Mouse (Mus musculus) ES-E14 (cell line): ENCODE measurements around the gene Ccdc183.

Source experiments
- CHD2 ChIP-seq: IDR thresholded peaks from 2 replicates; pipeline ENCODE4 v1.6.1; 2014; ENCODE audit warnings: mild to moderate bottlenecking, low read depth, low read length, inconsistent platforms
- HCFC1 ChIP-seq: IDR thresholded peaks from 2 replicates; pipeline ENCODE4 v1.6.1; 2012; ENCODE audit warnings: low read length, inconsistent platforms, borderline replicate concordance; ENCODE audit not compliant: insufficient read depth
- MAFK ChIP-seq: IDR thresholded peaks from 2 replicates; pipeline ENCODE4 v1.6.1; 2014; ENCODE audit warnings: mild to moderate bottlenecking, low read depth, low read length, inconsistent platforms; ENCODE audit not compliant: insufficient read depth
- ZC3H11A ChIP-seq: IDR thresholded peaks from 2 replicates; pipeline ENCODE4 v1.6.1; 2012; ENCODE audit warnings: low read depth, mild to moderate bottlenecking, inconsistent platforms, low read length, borderline replicate concordance
- ZNF384 ChIP-seq: IDR thresholded peaks from 2 replicates; pipeline ENCODE4 v1.6.1; 2012; ENCODE audit warnings: low read depth, low read length, inconsistent platforms

DNA sequence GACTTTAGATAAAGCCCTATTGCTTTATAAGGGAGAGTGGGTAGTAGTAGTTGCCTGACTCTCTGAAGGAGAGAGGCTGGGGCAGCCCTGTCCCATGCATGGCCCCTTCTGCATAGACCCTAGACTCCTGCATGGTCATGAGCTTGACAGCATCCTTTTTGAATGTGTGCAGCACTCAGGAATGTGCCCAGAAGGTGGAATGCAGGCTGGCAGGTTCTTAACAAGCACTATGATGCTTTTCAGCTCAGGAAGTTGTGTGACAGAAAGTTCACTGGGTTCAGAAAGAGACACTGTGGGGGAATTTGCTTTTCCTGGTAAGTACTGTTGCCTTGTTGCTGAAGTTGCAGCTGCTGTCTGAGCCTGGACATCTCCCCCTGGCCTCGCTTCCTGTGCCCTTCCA is 37.0 kb upstream of the Ccdc183 start:
- TF ChIP-seq ZNF384, result no peak
- no peak for TF ChIP-seq ZC3H11A
- no peak for TF ChIP-seq MAFK
- no peak for TF ChIP-seq CHD2
- TF ChIP-seq HCFC1, result no peak
